Mouse (Mus musculus) cerebellum, adult 2 months (tissue): ENCODE measurements around the gene Rfc1. TPM values are rescaled to one million over a fixed set of nuclear protein-coding genes. Genes with fewer than 3 reads are reported as not detected.
"Not testable (repeated sequence)": the region's sequence is repeated elsewhere in the genome, so short reads cannot be mapped to it uniquely, and the experiment has no call there.

ENCODE experiments used
- DNase-seq, 2 experiments: peaks; one replicate each; pipeline ENCODE4 v3.0.0; 2021
- H3K27ac ChIP-seq: fragments of 200-500 bp; 2 replicates; pipeline ENCODE4 v1.5.1; 2012; ENCODE audit warnings: low read length, control low read depth, inconsistent platforms; ENCODE audit not compliant: insufficient read depth
- H3K27me3 ChIP-seq: fragments of 200-500 bp; 2 replicates; pipeline ENCODE4 v1.6.1; 2012; ENCODE audit warnings: inconsistent platforms, mild to moderate bottlenecking, low read length, moderate library complexity; ENCODE audit not compliant: control insufficient read depth, insufficient read depth
- H3K4me1 ChIP-seq: fragments of 200-500 bp; 2 replicates; pipeline ENCODE4 v1.6.1; 2011; ENCODE audit warnings: low read length; ENCODE audit not compliant: control insufficient read depth, insufficient read depth
- H3K4me3 ChIP-seq: fragments of 200-500 bp; replicated peaks from 2 replicates; pipeline ENCODE3; 2011; ENCODE audit warnings: mild to moderate bottlenecking, low read depth, low read length, control low read depth; ENCODE audit not compliant: insufficient read depth
- CTCF ChIP-seq: fragments of 200-500 bp; IDR thresholded peaks from 2 replicates; pipeline ENCODE4 v1.5.1; 2011; ENCODE audit warnings: low read depth, mild to moderate bottlenecking, control low read depth, low read length, moderate library complexity, borderline replicate concordance; ENCODE audit not compliant: insufficient read depth
- POLR2A ChIP-seq: fragments of 200-500 bp; IDR thresholded peaks from 2 replicates; pipeline ENCODE4 v1.6.1; 2011; ENCODE audit warnings: low read length, control low read depth, borderline replicate concordance; ENCODE audit not compliant: insufficient read depth
- WGBS: fragments of 180-500 bp; shearing (Covaris S2); methylation state at CpG from one replicate; pipeline ENCODE4 v1.1.7; 2018; 5-methylcytosine and 5-hydroxymethylcytosine counted together
- polyA plus RNA-seq: library from polyadenylated mRNA; depleted of rRNA; stranded (reverse); fragments of >200 nt; gene quantifications from 2 replicates; pipeline ENCODE4 v1.2.3, GENCODE M21; 2012

Rfc1 gene
- polyA plus RNA-seq, 1 experiment, result 25.7 TPM

DNA sequence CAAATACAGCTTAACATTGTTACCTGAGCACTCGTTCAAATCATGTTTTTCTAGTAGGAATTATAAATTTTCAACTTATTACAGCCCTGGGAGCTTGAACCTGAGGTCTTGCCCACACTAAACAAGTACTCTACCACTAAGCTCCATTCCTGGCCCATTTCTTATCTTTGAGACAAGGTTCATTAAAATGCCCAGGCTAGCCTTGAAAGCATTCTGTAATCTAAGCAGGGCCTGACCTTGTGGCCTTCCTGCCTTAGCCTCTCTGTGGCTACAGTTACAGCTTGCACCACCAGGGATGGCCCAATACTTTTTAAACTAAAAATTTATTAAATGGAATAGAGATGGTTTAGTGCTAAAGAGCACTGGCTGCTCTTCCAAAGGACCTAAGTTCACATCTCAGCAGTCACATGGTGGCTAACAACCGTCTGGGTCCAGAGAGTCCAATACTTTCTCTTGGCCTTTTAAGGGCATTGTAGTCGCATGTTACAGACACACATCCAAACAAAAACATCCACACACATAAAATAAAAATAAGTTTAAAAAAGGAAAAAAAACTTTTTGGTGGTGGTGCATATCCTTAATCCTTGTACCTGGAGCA lies 10.6 kb downstream of the Rfc1 start:
- Histone ChIP-seq H3K4me3 (no peak overlapping the region), H3K27ac (no peak overlapping the region), H3K4me1 (no peaks in the 10 kb centered on the region; the same call in none of the 2 replicates), H3K27me3 (no peaks in the 10 kb centered on the region)
- no peak for DNase-seq
- WGBS, result 93% methylated on average over 3 of the region's 3 CpGs
- TF ChIP-seq POLR2A (no peak), CTCF (no peak)

DNA sequence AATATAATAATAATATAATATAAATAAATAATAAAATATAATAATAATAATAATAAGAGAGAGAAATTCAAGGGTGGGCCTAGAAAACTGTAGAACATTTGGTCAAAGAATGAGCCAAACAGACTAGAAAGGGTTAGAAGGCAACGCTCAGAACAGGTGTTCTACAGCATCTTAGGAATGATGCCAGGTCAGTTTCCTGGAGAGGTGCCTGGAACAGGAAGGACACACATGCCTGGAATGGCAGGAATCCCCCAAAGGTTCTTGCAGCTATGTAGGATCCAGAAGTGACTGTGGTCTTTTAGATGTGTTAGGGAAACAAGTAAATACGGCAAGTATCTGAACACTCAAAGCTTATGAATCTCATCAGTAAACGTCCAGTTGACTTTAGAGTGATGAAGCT lies 11.2 kb downstream of the Rfc1 start:
- Histone ChIP-seq H3K27me3 (no peaks in the 10 kb centered on the region), H3K4me3 (no peak overlapping the region), H3K27ac (no peak overlapping the region), H3K4me1 (no peaks in the 10 kb centered on the region; the same call in none of the 2 replicates)
- peak; percentile 51 to 75 for DNase-seq
- 33% methylated on average over 3 of the region's 3 CpGs for WGBS
- TF ChIP-seq POLR2A, result no peak
- no peak for TF ChIP-seq CTCF

- no peaks in the 10 kb centered on the region for H3K27me3 ChIP-seq
- no peak overlapping the region for H3K27ac ChIP-seq
- no peaks in the 10 kb centered on the region; the same call in none of the 2 replicates for H3K4me1 ChIP-seq
- no peak overlapping the region for H3K4me3 ChIP-seq
- 90% methylated on average over 10 of the region's 10 CpGs for WGBS
- TF ChIP-seq POLR2A (no peak), CTCF (no peak)
- DNase-seq, result no peak
Observed at GRCm38 (mm10) chr5:65322165-65322564, 13.3 kb downstream of the Rfc1 start.

- no peaks in the 10 kb centered on the region for H3K27me3 ChIP-seq
- 90% methylated on average over 9 of the region's 9 CpGs for WGBS
- no peak overlapping the region for H3K4me3 ChIP-seq
- H3K27ac ChIP-seq, result no peak overlapping the region
- no peaks in the 10 kb centered on the region for H3K4me1 ChIP-seq
- no peak for TF ChIP-seq CTCF
- no peak for TF ChIP-seq POLR2A
- no peak for DNase-seq
Observed at GRCm38 (mm10) chr5:65319176-65319575, 16.3 kb downstream of the Rfc1 start.

DNA sequence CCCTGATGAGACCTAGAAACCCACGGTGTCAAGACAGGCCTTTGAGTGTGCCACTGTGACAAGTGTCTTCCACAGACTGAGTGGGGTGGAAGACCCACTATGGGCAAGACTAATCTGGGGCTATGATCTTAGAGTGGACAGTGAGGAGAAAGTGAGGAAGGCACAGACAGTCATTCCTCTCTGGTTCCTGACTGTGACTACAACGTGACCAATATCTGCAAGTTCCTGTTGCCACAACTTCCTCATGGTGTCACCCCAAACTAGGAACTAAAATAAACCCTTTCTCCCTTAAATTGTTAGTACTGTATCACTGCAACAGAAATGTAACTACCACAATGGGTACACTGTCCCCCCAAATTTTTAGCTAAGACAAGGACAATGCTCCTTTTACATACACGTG lies 26.6 kb downstream of the Rfc1 start:
- Histone ChIP-seq H3K27me3 (no peaks in the 10 kb centered on the region), H3K4me3 (no peak overlapping the region), H3K27ac (no peak overlapping the region), H3K4me1 (no peaks in the 10 kb centered on the region)
- 97% methylated on average over 3 of the region's 3 CpGs for WGBS
- no peak for DNase-seq
- TF ChIP-seq POLR2A, result no peak
- TF ChIP-seq CTCF, result no peak

- Histone ChIP-seq H3K4me3 (no peak overlapping the region), H3K27ac (no peak overlapping the region), H3K27me3 (no peaks in the 10 kb centered on the region), H3K4me1 (no peaks in the 10 kb centered on the region)
- TF ChIP-seq CTCF (no peak), POLR2A (no peak)
- no peak for DNase-seq
- WGBS, result 89% methylated on average over 7 of the region's 7 CpGs
Observed at GRCm38 (mm10) chr5:65308208-65308607, 27.3 kb downstream of the Rfc1 start.

- no peak for TF ChIP-seq POLR2A
- TF ChIP-seq CTCF, result no peak
- H3K27me3 ChIP-seq, result no peaks in the 10 kb centered on the region
- no peak overlapping the region for H3K27ac ChIP-seq
- no peaks in the 10 kb centered on the region for H3K4me1 ChIP-seq
- no peak for DNase-seq
- no peak overlapping the region for H3K4me3 ChIP-seq
- 87% methylated on average over 9 of the region's 9 CpGs for WGBS
Observed at GRCm38 (mm10) chr5:65305516-65305915, 30.0 kb downstream of the Rfc1 start.

DNA sequence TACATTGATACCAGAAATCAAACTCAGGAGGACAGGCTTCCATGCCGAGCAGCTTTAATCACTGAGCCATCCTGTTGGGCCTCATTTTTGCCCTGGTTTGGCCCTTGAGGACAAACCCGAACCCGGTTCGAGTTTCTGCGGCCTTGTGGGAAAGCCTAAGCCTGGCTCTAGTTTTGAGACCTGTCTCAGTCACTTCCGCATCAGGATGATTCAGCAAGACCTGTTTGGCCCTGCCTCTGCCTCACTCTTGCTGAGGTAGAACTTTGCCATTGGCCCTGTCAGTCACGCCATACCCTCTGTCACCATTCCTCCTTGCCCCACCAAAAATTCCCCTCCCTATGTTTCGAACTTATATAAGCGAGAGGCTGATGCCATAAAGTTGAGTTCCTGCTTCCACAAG lies 35.3 kb downstream of the Rfc1 start:
- Histone ChIP-seq H3K27me3 (no peaks in the 10 kb centered on the region), H3K4me3 (no peak overlapping the region), H3K27ac (no peak overlapping the region), H3K4me1 (no peaks in the 10 kb centered on the region)
- WGBS, result 94% methylated on average over 9 of the region's 9 CpGs
- TF ChIP-seq CTCF, result no peak
- no peak for TF ChIP-seq POLR2A
- no peak for DNase-seq

DNA sequence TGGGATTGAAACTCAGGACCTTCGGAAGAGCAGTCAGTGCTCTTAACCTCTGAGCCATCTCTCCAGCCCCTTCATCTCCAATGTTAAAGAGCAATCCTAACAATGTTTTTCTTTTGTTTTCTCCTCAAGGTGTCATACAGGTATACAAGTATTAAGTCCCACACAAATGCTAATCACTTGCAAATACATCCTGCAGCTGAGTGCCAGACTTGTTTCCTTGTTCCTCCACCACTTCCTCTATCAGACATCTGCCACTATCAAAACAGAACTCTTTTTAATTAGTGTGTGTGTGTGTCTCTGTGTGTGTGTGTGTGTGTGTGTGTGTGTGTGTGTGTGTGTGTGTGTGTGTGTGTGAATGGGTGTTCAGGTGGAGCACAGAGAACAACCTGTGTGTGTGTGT lies 35.8 kb downstream of the Rfc1 start:
- not testable (repeated sequence) for H3K4me1 ChIP-seq, H3K27ac ChIP-seq, H3K27me3 ChIP-seq, H3K4me3 ChIP-seq, DNase-seq
- 98% methylated on average over 1 of the region's 1 CpGs for WGBS
